Comparison of ENCODE assay signal across 8 mouse cellular contexts in the genomic region with DNA sequence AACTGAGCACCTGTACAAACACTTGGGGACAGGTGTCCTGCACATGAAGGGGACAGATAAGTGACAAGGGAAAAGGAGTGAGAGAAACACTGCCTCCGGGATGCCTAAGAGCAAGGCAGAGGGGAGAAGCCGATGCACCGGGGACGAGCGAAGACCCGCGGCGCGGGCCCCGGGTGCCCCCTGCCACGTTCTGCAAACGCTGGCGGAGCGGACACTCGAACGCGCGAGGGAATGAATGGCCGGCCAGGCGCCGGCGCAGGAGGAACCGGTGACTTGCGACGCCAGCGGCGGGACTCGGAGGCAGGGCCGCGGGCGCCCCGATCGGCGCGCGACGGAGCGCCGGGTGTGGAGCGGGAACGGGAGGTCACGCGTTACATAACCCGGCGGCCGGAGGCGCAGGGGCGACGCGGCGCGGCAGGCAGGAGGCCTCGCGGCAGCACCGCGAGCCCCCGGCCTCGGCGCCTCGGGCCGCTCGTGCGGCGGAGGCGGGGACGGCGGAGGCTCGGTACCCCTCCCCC. TPM values are rescaled to one million over a fixed set of nuclear protein-coding genes. Genes with fewer than 3 reads are reported as not detected.
A peak's percentile ranks its signal among the peaks of the same experiment; 100 is the strongest.
DNase-seq lines count a peak whose midpoint lies in the region; ATAC-seq lines count a peak whose summit lies in the region.

No protein-coding gene starts in this region.

- no peak for ATAC-seq in hindbrain, embryonic 16.5 days

- peak; percentile 49 for DNase-seq in R1 (ENCODE audit: low read depth, low spot score)
- peak; percentile 74 to 75 for DNase-seq in cerebellum, postnatal 10 days
- peak; percentile 44 to 45 for DNase-seq in frontal cortex, postnatal 36 days (ENCODE audit: low spot score in 2 of 2)
- peak; percentile 17 to 39 for DNase-seq in left cerebral cortex, adult 8-10 months (ENCODE audit: low spot score in 2 of 2)
- peak; percentile 67 for DNase-seq in right cerebral cortex, postnatal 14 days
- DNase-seq in yolk sac, embryonic 10.5 days (ENCODE audit: low spot score): no peak

- H3K4me2 ChIP-seq in hindbrain, embryonic 16.5 days (ENCODE audit: low read length): peak overlapping the region; percentile 87

- WGBS in hindbrain, embryonic 16.5 days: 0% methylated on average over 47 of the region's 68 CpGs

- no peaks in the 10 kb centered on the region for H3K27me3 ChIP-seq in hindbrain, embryonic 16.5 days (replicated peaks; ENCODE audit: control insufficient read depth, insufficient read depth, low read length)
- no peaks in the 10 kb centered on the region for H3K27me3 ChIP-seq in megakaryocyte, embryonic 14.5 days (replicated peaks)

- H3K4me1 ChIP-seq in hindbrain, embryonic 16.5 days (ENCODE audit: control insufficient read depth, insufficient read depth, low read depth, low read length): peaks cover 14% of the 10 kb centered on the region
- H3K4me1 ChIP-seq in megakaryocyte, embryonic 14.5 days: peaks cover 60% of the 10 kb centered on the region

- H3K4me3 ChIP-seq in hindbrain, embryonic 16.5 days (ENCODE audit: low read length): peak overlapping the region; percentile 77
- peak overlapping the region; percentile 95 for H3K4me3 ChIP-seq in megakaryocyte, embryonic 14.5 days (replicated peaks)

- no peaks in the 10 kb centered on the region for H3K36me3 ChIP-seq in hindbrain, embryonic 16.5 days (ENCODE audit: control insufficient read depth, insufficient read depth, low read length)
- no peaks in the 10 kb centered on the region for H3K36me3 ChIP-seq in megakaryocyte, embryonic 14.5 days (replicated peaks; ENCODE audit: low read length)

- no peaks in the 10 kb centered on the region for H3K9me3 ChIP-seq in hindbrain, embryonic 16.5 days (ENCODE audit: control insufficient read depth, low read length)
- H3K9me3 ChIP-seq in megakaryocyte, embryonic 14.5 days: no peaks in the 10 kb centered on the region

- peak overlapping the region; percentile 92 for H3K9ac ChIP-seq in hindbrain, embryonic 16.5 days (ENCODE audit: low read depth, low read length)

- H3K27ac ChIP-seq in hindbrain, embryonic 16.5 days (ENCODE audit: low read depth, low read length): peak overlapping the region; percentile 96

RNA-seq across cellular contexts. Expression of a gene that starts 0.6 kb away (rescaled TPM):
- polyA plus RNA-seq in hindbrain, embryonic 16.5 days (2015; fragmentation: Nextera tagmentation; extraction: Ambion mirVana): 26.1 and 34.6 TPM in 2 replicates
- total RNA-seq in left cerebral cortex, adult 8-10 months (2022): 10 to 100 TPM; 43.6 to 45.9 (median 44.7) TPM
- 0.59 TPM in 1 of 2 replicates, not detected in the other for polyA plus RNA-seq in megakaryocyte, embryonic 14.5 days (2012; ENCODE audit: insufficient read depth, low replicate concordance)

Comparison
In these comparisons a context has a peak if more than half of its experiments do, and no peak if none do; other contexts are left out.
1. RNA of a gene that starts 0.6 kb away (polyA plus RNA-seq): 26.1 to 34.6 TPM in hindbrain, embryonic 16.5 days; 0.59 TPM in megakaryocyte, embryonic 14.5 days; every median in the first group is over 10 times any median in the second.